Mouse (Mus musculus) cerebellum, adult 2 months (tissue): ENCODE measurements around the gene Agap1.

Experiments used
- CTCF ChIP-seq: fragments of 200-500 bp; IDR thresholded peaks from 2 replicates; pipeline ENCODE4 v1.5.1; 2011; ENCODE audit warnings: low read depth, mild to moderate bottlenecking, control low read depth, low read length, moderate library complexity, borderline replicate concordance; ENCODE audit not compliant: insufficient read depth
- POLR2A ChIP-seq: fragments of 200-500 bp; IDR thresholded peaks from 2 replicates; pipeline ENCODE4 v1.6.1; 2011; ENCODE audit warnings: low read length, control low read depth, borderline replicate concordance; ENCODE audit not compliant: insufficient read depth

DNA sequence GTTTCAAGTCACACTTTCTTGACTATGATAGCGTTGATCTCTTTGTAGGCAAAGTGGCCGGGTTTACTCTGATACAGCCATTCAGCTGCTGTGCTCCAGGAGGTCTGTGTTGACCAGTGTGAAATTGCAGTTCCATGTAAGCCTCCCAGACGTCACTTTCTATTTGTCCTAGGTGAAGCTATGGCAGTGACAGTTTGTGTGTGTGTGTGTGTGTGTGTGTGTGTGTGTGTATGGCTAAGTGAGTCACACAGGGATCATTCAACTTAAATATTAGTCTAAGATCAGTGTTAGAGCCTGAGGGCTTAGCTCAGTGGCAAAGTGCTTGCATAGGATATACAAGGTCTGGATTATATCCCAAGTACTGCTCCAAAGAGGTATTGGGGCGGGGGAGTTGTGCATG, 138.6 kb downstream of the Agap1 start:
- TF ChIP-seq CTCF (no peak), POLR2A (no peak)
